Mouse (Mus musculus): Measurements from ENCODE around the gene Gnao1.

GRCm38 (mm10) chr8:93852851-93853461, 43.2 kb downstream of the Gnao1 start:
- TF ChIP-seq CTCF (IDR thresholded peaks at IDR 0.05; ENCODE audit: insufficient read depth, low read depth, low read length) (no peak), POLR2A (IDR thresholded peaks at IDR 0.05; ENCODE audit: insufficient read depth, low read depth, low read length) (no peak)

All from olfactory bulb, adult 2 months (tissue).